Mouse (Mus musculus): Measurements from ENCODE around the gene Rb1. TPM values are rescaled to one million over a fixed set of nuclear protein-coding genes. Genes with fewer than 3 reads are reported as not detected.

Rb1 gene
- total RNA-seq, 2 experiments from 2014 or later: 16.2 to 25.4 TPM

DNA sequence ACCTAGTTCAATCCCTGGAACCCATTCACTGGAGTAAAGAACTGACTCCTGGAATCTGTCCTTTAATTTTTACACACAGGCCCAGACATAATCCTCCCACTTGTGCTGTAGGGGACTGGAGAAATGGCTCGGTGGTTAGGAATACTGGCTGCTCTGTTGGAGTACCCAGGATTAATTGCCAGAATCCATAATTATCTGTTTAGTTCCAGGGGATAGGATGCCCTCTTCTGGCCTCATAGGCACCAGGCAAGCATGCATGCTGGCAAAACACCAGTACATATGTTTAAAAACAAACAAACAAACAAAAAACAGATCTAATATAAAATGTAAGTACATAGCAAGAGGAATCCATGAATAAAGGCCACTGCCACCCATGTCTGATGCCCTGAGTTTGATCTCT, 44.6 kb downstream of the Rb1 start:
- no peak for ATAC-seq (replicated peaks; ENCODE audit: poor library complexity, severe bottlenecking)

DNA sequence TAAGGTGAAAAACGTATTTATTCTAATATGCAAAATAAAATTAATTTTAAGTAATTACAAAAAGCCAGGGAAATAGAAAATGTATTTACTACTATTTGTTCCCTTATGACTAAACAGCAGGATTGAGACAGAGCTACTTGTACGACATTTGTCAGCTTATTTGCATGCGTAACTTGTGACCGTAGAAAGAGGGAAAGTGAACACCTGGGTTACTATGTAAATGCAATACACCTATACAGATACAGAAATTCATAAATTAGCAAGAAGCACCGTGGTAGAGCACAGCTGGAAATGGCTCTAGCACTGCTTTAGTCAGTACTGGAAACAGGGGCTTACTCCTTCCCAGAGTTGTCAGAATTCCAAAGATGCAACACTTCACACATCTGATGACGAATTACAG, 46.5 kb downstream of the Rb1 start:
- no peak for ATAC-seq (replicated peaks; ENCODE audit: poor library complexity, severe bottlenecking)

DNA sequence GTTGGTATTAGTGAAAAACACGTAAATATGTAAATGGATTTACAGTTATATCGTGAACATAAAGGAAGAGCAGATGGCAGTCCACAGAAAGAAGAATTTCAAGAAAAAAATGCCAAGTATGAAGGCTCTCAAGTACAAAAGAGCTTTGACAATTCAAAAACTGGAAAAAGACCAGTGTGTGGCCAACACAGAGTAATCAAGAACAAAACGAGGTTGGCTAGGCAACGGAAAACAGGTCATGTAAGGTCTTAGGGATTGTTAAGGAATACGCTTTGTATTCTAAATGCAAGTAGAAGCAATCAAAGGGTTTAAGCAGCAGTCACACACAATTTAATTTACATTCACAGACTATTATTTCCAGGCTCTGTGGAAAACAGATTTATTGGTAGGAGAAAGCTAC, 53.8 kb downstream of the Rb1 start:
- ATAC-seq (replicated peaks; ENCODE audit: poor library complexity, severe bottlenecking): no peak

DNA sequence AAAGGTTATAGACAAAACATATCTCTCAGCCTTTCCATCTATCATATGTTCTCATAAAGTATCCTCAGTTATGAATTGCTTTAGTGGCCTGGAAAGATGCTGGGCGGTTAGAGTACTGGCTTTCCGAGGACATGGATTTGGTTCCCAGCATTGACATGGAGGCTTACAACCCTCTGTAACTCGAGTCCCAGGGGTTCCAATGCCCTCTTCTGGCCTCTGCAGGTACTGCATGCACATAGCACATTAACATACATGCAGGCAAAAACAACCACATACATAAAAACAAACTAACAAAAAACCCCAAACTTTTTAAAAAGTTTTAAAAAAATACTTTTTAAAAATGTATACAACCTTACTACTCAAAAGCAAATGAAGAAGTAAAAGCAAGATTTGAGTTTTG, 59.5 kb downstream of the Rb1 start:
- no peak for ATAC-seq (replicated peaks; ENCODE audit: poor library complexity, severe bottlenecking)

DNA sequence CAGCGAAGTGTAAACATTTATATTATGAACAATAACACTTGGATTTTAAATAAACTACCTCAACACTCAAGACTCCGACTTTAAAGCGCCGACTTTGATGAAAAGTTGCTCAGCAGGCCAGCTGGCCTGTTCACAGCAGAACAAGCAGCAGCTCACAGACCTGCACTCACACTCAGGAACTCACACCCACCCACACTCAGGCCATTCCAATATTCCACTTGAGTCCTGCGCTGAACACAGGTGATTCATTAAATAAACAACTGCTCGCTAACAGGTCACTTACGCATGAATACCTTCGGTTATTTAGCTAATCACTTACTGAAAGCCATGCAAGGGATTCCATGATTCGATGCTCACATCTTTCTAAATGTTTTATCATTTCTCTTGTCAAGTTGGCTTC, 63.4 kb downstream of the Rb1 start:
- no peak for ATAC-seq (replicated peaks; ENCODE audit: poor library complexity, severe bottlenecking)

DNA sequence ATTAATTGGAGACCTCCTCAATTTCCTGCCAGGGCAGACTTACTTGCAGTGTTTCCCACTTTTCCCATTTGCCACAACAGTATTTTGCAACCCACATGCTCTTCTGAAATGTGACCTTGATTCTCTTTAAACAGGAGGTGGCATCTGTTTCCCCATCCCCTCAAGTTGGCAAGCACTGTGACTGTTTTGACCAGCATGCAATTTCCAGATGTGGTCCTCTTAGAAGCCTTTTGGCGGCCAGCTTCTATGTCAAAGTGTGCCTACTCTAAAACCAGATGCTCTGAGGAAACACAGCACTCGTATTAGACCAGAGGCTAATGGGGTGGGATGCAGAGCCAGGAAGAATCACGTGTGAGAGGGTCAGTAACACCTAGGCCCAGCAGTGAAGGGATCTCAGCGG, 67.4 kb downstream of the Rb1 start:
- peak; percentile 46 for ATAC-seq (replicated peaks; ENCODE audit: poor library complexity, severe bottlenecking)

DNA sequence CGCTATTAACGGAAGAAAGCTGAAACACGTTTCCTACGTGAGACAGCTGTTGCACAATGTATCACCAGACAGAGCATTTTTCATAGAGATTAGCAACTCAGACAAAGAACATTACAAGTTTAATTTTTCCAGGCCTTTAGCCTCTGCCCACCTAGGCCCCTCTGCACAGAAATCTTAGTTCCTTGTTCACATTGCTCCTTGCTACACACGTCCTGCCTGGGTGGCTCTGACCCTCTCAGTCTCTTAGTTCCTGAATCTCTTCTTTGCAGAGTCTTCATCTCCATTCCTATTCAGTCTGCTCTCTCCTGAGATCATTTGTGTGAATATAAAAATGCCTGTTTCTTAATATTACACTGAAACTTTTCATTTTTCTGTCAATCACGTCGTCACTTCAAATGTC, 68.3 kb downstream of the Rb1 start:
- ATAC-seq (replicated peaks; ENCODE audit: poor library complexity, severe bottlenecking): peak; percentile 78

DNA sequence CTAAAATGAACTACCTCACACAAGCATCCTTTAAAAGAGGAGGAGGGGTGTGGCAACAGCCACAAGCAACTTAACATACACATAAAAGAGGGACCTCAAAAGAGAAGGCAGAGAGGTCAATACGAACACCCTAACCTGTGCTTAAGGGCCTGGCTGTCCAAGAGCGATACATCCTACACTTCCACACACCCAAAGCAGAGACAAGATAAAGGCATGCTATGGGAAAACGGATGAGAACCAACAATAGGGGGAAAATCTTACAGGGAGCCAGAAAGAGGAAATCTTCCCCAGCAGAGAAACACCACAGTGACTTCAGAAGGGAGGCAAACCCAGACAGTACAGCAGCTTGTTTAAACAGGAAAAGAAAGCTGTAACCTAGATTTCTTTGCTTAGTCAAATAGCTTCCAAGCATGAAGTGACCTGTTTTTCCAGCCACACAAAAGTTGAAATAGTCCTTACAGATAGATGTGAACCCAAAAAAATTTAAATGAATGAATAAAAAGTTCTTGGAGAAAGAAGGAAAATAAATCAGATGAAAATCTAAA, 70.1 kb downstream of the Rb1 start:
- no peak for ATAC-seq (replicated peaks; ENCODE audit: poor library complexity, severe bottlenecking)

DNA sequence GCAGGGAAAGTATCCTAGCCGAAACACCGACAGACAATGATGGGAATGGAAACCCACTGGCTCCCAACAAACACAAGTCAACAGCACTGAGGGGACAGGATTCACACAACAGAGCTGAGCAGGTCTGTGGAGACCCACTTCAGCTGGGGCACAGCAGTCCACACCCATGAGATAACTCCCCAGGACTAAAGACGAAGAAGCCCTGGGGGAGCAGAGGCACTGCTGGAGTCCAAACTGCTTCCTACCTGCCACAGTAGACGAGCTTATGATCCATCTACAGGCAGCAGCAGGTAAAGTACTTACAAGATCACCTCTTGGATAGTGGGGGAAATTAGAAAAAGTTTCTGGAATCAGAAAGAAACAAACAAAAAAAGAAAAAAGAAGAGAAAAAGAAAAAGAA, 71.2 kb downstream of the Rb1 start:
- ATAC-seq (replicated peaks; ENCODE audit: poor library complexity, severe bottlenecking): no peak

DNA sequence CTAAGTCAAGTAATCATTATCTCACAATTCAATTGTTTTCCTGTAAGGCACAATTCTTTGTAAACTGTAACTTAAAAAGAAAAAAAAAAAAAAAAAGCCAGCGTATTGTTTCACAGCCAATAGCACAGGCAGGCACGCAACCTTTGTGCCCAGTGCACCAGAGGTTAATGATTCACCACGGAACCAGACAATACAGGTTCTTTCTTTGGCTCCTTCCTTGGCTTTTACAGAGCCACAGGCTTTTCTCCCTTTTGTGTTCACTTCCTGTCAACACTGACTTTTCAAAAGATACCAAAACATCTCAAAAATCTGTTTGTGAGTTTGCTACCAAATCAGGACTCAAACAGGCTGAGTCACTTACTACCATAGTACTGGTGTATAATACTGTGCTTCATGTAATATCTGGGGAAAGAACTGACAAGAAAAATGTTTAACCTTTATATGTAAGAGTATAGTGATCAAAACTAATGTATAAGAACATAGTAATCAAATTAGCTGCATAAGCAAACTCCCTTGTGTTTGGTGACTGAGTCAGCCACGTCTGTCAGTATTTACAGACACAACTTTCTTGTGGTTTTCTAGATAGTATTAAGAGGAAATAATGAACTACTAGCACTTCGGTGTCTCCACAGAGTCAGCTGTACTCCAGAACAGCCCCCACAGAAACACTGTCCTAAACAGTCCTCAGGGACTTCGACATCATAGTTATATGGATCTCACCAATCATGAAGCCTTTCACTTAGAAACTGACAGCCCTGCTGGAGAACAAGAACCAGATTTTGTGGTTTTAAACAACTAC, 72.0 kb downstream of the Rb1 start:
- peak; percentile 33 for ATAC-seq (replicated peaks; ENCODE audit: poor library complexity, severe bottlenecking)

DNA sequence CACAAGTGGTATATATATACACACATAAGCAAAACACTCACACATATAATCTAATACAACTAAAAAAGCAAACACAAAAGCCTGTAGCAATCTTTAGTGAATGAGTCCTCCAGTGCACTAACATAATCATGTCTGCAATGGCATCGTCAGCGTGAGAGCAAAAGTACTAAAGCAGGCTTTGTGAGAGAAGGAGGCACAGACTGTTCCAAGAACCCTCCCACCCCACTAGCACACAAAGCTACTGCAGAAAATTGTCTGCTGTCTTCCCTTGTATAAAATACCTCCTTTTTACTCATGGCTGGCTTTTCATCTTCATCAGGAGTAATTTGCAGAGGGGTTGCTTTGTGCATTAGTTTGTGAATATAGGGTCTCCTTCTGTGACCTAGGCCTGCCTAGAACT, 73.3 kb downstream of the Rb1 start:
- ATAC-seq (replicated peaks; ENCODE audit: poor library complexity, severe bottlenecking): no peak

DNA sequence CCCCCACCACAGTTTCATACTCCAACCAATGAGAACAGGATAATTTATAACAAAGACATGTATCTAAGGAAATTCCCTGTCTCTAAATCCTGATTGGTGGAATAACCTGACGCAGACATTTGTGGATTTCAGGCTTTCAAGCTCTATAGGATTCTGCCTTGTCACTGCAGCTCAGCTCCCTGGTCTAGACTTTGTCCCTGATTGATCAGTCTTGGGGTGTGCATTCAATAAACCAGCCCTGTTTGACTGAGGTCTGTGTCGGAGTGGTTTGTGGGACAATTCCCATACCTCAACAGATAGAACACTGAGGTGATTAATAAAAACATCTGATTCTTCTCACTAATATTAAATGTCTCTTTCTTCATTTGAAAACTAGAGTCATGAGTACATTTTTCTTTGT, 75.6 kb downstream of the Rb1 start:
- no peak for ATAC-seq (replicated peaks; ENCODE audit: poor library complexity, severe bottlenecking)

DNA sequence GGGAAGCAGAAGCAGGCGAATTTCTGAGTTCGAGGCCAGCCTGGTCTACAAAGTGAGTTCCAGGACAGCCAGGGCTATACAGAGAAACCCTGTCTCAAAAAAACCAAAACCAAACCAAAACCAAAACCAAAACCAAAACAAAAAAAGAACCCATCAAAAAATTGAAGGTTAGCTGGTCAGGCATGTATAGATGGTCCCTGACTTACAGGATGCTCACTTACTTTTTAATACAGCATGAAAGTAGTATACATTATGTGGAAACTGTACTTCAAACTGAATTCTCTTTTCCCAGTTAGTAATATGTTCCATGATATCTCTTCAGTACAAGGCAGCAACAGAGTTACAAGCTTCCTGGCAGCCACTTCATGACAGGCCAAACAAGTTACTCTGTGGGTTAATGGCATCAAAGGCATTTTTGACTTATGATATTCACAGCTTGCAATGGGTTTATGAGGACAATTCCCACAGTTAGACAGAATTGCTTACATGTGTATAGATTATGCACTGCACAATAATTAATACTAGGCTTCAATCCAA, 81.5 kb downstream of the Rb1 start:
- ATAC-seq (replicated peaks; ENCODE audit: poor library complexity, severe bottlenecking): no peak

DNA sequence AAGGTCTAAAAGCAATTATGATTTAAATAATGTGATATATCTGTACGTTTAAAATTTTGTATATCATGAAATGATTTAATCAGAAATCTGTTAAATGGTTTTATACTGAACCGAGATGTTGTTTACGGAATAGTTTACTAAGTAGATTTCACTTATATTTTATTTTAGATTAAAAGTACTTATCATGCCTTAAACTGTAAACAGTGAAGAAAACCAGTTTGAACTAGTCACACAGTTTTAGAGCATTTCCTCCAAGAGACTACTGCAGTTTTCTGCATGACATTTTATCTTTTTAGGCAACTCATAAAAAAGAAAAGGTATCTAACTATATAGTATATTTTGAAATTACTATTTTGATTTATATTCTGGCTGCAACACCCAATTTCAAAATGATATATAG, 85.8 kb downstream of the Rb1 start:
- no peak for ATAC-seq (replicated peaks; ENCODE audit: poor library complexity, severe bottlenecking)

DNA sequence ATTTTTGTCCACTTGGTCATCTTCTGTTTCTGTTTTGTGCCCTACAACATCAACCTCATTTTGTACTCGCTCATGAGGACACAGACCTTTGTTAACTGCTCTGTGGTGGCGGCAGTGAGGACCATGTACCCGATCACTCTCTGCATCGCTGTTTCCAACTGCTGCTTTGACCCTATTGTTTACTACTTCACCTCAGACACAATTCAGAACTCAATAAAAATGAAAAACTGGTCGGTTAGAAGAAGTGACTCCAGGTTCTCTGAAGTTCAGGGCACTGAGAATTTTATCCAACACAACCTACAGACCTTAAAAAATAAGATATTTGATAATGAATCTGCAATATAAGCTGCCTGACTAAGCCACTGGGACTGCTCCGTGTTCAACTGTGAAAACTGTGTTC, 86.3 kb downstream of the Rb1 start:
- no peak for ATAC-seq (replicated peaks; ENCODE audit: poor library complexity, severe bottlenecking)

DNA sequence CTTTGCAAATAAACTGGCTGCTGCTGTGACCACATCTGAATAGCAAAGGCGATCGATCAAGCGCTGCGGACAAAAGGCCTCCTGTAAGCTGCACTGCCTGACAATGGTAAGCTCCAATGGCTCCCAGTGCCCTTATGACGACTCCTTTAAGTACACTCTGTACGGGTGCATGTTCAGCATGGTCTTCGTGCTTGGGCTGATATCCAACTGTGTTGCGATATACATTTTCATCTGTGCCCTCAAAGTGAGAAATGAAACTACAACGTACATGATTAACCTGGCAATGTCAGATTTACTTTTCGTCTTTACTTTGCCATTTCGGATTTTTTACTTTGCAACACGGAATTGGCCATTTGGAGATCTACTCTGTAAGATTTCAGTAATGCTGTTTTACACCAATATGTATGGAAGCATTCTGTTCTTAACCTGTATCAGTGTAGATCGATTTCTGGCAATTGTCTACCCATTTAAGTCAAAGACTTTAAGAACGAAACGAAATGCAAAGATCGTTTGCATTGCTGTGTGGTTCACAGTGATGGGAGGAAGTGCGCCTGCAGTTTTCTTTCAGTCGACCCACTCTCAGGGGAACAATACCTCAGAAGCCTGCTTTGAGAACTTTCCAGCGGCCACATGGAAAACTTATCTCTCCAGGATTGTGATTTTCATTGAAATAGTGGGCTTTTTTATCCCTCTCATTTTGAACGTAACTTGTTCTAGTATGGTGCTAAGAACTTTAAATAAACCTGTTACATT, 86.9 kb downstream of the Rb1 start:
- peak; percentile 84 for ATAC-seq (replicated peaks; ENCODE audit: poor library complexity, severe bottlenecking)

DNA sequence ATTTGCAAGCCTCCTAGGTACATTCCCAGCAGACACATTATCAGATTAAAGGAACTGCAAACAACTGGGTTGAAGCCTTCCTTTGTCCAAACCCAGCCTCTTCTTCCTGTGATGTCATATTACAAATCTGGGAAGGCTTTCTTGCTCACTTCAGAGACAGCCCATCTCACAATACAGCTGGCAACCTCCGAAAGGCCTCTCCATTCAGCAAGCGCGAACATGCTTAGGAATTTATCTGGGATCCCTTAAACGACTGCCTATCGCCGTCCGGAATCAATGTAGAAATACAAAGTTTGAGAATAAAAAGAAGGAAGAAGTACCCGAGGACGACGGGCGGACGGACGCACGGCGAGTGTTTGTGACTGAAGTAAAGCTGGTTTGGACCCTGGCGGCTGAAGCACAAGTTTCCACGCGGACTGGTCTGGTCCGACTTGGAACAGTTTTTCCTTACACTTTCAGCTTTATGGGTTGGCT, 87.7 kb downstream of the Rb1 start, which contains the start of gene Lpar6:
TSS of gene Lpar6 (plus strand) at position 48 of the 474 bp plus-strand sequence.
- ATAC-seq (replicated peaks; ENCODE audit: poor library complexity, severe bottlenecking): peak; percentile 72

DNA sequence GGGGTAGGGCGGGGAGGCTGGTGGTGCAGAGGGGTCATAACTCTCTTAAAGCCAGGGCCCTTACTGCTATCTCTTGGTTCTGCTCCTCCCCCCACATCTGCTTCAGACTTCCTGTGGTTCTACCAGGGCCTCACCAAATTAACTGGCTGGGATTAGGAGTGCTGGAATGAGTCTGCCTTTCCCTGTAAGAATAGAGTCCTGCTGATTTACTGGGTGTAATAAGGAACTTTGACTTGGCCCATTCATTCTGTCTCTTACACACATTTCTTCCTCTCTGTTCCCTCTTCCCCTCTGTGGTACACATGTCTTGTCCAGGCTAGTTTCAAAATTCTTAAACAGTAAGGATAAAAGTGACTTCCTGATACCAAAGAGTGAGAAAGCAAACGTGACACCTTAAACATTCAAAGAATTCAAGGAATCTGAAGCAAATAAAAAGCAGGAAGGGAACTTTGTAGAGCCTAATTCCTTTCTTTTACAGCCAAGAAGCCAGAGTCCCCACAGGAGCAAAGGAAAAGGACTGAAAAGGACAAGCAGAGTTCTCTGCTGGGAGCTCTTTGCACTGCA, 91.1 kb downstream of the Rb1 start:
- ATAC-seq (replicated peaks; ENCODE audit: poor library complexity, severe bottlenecking): peak; percentile 51

DNA sequence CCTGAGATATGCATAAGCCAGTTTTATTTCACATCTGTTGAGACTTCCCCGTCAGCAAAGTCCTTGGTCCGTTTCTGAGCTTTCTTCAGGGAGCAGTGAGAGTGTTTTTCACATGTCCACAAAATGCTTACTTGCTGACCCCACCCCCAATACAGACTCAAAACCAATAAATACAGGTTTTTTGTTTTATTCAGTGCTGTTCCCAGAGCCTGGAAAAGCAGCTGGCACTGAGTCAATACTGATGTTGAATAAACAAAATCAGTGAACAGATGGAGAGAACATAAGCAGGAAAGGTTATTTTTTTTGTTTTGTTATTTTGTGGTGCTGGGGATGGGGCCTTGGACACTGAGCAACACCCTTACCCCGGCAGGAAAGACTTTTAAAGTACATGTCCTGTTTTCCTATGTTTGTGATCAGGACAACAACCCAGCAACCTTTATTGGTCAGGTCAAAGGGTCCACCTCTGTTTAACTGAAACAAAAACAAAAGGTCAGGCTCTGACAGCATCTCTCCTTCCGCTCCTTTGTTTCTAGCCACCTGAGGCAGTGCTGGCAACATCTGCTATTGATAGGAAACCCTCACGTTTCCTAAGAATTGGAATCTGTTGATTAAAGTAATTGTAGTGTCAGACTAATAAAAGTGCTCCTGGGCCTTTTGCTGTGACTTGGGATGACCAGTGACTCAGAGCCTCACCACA, 94.2 kb downstream of the Rb1 start:
- ATAC-seq (replicated peaks; ENCODE audit: poor library complexity, severe bottlenecking): no peak

DNA sequence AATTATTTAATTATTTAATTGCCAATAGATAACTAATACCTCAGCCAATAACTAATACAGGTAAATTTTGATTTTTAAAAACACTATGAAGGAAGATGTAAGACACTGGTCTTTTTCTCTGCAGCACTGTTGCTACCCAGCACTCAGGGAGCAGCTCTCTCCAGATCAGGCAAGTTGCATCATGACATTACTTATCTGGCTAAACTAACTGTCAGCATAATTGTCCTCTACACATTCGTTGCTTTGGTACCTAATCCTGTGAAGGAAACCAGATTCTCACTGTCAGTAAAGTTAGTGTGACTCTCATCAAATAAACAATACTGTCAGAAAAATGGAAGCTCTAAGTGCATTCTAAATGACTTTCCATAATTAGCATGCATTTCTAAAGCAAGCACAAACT, 98.8 kb downstream of the Rb1 start:
- ATAC-seq (replicated peaks; ENCODE audit: poor library complexity, severe bottlenecking): no peak
